Mouse (Mus musculus) thymus, adult 2 months (tissue): Measurements from ENCODE around the gene Nkx1-1. TPM values are rescaled to one million over a fixed set of nuclear protein-coding genes. Genes with fewer than 3 reads are reported as not detected.

ENCODE experiments used
- DNase-seq: peaks from one replicate; pipeline ENCODE4 v3.0.0; 2021
- H3K27ac ChIP-seq: fragments of 200-500 bp; 2 replicates; pipeline ENCODE4 v1.5.1; 2012; ENCODE audit warnings: low read length, control low read depth; ENCODE audit not compliant: control insufficient read depth, insufficient read depth
- H3K27me3 ChIP-seq: fragments of 200-500 bp; 2 replicates; pipeline ENCODE4 v1.6.1; 2012; ENCODE audit warnings: mild to moderate bottlenecking, low read length, moderate library complexity, mixed read lengths; ENCODE audit not compliant: control insufficient read depth, insufficient read depth
- H3K36me3 ChIP-seq: fragments of 200-500 bp; 2 replicates; pipeline ENCODE4 v1.6.1; 2012; ENCODE audit warnings: mild to moderate bottlenecking, low read length, moderate library complexity; ENCODE audit not compliant: control insufficient read depth, insufficient read depth
- H3K4me1 ChIP-seq: fragments of 200-500 bp; replicated peaks from 2 replicates; pipeline ENCODE4 v1.6.1; 2012; ENCODE audit warnings: low read length; ENCODE audit not compliant: control insufficient read depth, insufficient read depth
- H3K4me3 ChIP-seq: fragments of 200-500 bp; 2 replicates; pipeline ENCODE4 v1.5.1; 2012; ENCODE audit warnings: mild to moderate bottlenecking, low read length, control low read depth, moderate library complexity; ENCODE audit not compliant: control insufficient read depth, insufficient read depth
- CTCF ChIP-seq: fragments of 200-500 bp; IDR thresholded peaks from 2 replicates; pipeline ENCODE4 v1.5.1; 2012; ENCODE audit warnings: mild to moderate bottlenecking, control low read depth, low read length, moderate library complexity, borderline replicate concordance; ENCODE audit not compliant: control insufficient read depth, poor library complexity, insufficient read depth; ENCODE audit errors: extremely low read depth
- POLR2A ChIP-seq: fragments of 200-500 bp; IDR thresholded peaks from 2 replicates; pipeline ENCODE4 v1.6.1; 2012; ENCODE audit warnings: mild to moderate bottlenecking, low read length, control low read depth, moderate library complexity; ENCODE audit not compliant: control insufficient read depth, poor library complexity, insufficient read depth; ENCODE audit errors: extremely low read depth
- WGBS: fragments of 180-500 bp; shearing (Covaris S2); methylation state at CpG from one replicate; pipeline ENCODE4 v1.1.7; 2018; 5-methylcytosine and 5-hydroxymethylcytosine counted together
- polyA plus RNA-seq: library from polyadenylated mRNA; depleted of rRNA; stranded (reverse); fragments of >200 nt; gene quantifications from 2 replicates; pipeline ENCODE4 v1.2.3, GENCODE M21; 2012; rRNA removed

Nkx1-1 gene
- polyA plus RNA-seq: 0.10 TPM in 1 of 2 replicates, not detected in the other

DNA sequence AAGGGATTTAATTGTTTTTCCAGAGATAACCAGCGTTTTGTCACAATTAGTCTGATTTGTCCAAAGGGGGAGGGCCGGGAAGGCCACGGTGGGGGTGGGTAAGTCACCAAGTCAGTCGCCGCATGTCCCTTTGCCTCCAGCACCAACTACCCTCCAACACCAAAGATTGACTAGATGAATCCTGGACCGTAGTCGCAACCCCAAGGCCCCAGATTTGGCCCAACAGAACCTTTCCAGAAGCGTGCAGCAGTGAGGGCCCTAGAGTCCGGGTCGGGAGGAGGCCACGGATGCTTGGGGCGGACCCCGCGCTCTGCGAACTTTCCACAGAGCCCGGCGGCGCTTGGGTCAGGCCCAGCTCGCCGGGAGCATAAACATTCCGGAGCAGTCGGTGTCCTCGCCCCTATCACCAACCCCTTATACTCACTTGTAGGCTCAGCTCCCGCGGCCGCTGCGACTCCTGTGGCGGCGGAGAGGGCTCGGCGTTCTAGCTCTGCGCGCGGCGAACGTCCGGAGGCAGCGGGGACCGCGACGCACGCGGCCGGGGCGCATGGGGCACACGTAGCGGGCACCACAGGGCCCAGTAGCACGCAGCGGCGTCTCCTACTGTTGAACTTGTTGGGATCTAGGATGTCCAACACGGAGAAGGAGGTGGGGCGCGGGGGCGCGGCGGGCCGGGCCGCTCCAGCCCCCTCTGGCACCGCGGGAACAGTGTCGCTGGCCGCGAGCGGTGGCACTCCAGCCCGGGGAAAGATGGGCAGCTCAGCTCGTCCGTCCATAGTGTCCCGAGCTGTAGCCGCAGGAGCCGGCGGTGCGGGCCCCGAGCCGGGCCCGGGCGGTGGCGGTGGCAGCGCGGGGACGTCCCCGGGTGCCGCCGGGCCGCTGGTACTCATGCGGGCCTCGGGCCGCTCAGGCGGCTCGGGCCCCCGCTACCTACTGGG lies at the start of gene Nkx1-1:
Gene Nkx1-1, minus strand, starts transcription at position 776 of the 938 bp plus-strand sequence.
- no peak for DNase-seq
- Histone ChIP-seq H3K36me3 (no peaks in the 10 kb centered on the region), H3K27ac (no peak within 1 kb of the TSS), H3K4me3 (no peak within 1 kb of the TSS), H3K4me1 (peaks cover 4% of the 10 kb centered on the region), H3K27me3 (peaks cover 26% of the 10 kb centered on the region)
- 3% methylated on average over 90 of the region's 90 CpGs for WGBS
- TF ChIP-seq CTCF (no peak), POLR2A (no peak)

DNA sequence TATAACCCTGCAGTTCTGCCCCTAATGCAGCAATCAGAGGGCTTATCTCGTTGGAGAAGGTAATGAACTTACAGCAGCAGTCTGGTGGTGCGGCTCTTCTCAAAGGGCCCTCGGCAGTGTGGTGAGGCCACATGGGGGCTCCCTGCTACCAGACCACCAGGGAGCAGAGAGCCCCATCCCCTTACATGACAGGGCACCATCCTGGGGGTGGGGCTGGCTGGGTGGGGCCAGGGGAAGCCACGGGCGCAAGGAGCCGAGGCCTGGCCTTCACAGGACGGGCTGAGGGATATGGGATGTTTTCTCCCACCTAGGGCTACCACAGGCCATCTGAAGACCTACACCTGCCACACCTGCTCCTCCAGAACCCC lies 47.5 kb upstream of the Nkx1-1 start:
- WGBS: 59% methylated on average over 7 of the region's 7 CpGs
- no peak for TF ChIP-seq CTCF
- H3K27ac ChIP-seq: no peak overlapping the region
- no peak for DNase-seq
- H3K4me1 ChIP-seq: no peaks in the 10 kb centered on the region
- H3K27me3 ChIP-seq: no peaks in the 10 kb centered on the region
- no peak overlapping the region for H3K4me3 ChIP-seq
- H3K36me3 ChIP-seq: no peaks in the 10 kb centered on the region

DNA sequence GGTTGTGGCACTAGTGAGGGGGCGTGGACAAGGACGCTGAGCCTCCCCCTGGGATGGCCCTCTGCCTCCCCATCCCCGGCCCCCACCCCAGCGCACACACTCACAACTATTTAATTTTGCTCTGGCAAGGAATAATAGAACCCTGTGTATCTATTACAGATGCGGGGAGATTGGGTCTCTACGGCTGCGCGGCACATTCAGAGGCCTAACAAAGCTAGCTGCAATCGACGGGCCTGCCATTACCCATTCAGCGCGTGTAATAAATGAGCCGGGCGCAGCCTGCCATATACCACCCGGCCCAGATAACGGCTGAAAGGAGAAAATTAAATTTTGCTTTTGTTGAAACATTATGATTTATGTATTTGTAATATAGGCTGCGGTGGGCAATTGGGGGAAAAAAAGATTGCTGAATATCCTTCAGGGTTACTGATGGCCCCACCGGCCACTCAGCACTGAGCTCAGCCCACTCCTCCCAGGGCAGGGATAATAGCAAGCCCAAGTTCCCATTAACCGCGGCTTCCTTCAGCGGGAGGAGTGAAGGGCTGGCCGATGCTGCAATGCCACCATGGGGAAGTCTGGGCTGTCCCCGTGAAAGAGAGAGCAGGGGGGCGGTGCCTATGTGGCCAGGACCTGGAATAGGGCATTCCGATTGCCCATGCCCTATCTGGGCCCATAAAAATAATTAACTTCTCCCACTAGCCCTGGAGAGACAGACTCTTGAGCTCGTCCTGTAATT lies 47.0 kb upstream of the Nkx1-1 start:
- 69% methylated on average over 26 of the region's 26 CpGs for WGBS
- H3K27me3 ChIP-seq: no peaks in the 10 kb centered on the region
- TF ChIP-seq CTCF: no peak
- no peak for TF ChIP-seq POLR2A
- H3K36me3 ChIP-seq: no peaks in the 10 kb centered on the region
- no peak overlapping the region for H3K4me3 ChIP-seq
- H3K4me1 ChIP-seq: no peaks in the 10 kb centered on the region
- DNase-seq: no peak
- no peak overlapping the region for H3K27ac ChIP-seq

DNA sequence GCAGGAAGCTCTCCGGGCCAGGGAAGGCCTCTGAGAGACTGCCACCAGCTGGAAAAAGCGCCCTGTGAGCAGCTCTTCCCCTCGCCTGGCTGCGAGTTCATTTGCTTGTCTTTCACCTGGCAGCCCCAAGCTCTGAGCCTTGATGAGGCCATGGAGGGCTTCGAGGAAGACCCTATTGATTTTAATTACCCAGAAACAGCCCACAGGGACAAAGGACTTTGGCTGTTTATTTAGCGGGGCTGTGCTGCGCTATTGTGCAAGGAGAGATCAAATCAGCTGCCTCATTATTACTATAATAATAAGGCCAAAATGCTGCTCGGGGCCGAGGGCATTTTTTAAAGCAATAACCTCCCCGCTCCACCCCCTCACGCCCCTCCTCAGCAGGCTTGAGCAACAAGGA lies 31.7 kb upstream of the Nkx1-1 start:
- no peak for TF ChIP-seq POLR2A
- no peak for TF ChIP-seq CTCF
- no peaks in the 10 kb centered on the region for H3K36me3 ChIP-seq
- H3K4me1 ChIP-seq: no peaks in the 10 kb centered on the region
- WGBS: 80% methylated on average over 11 of the region's 11 CpGs
- no peak overlapping the region for H3K4me3 ChIP-seq
- DNase-seq: no peak
- no peaks in the 10 kb centered on the region for H3K27me3 ChIP-seq
- H3K27ac ChIP-seq: no peak overlapping the region

DNA sequence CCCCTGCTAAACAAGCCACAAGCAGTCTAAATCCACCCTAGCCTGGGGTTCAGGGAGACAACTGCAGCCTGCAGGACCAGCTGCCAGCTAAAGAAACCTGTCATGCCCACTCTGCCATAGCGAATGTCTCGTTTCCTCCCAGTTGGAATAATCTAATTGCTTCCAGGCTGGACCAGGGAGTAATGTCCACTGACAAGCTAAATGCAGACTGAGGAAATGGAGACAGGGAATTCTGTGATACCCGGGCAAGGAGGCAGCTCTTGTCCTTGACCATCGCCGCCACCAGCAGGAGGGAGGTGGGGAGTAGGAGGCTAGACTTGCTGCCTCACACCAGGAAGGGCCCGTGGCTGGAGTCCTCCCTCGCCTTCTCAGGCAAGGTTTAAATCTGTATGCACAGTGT lies 30.6 kb upstream of the Nkx1-1 start:
- H3K27ac ChIP-seq: no peak overlapping the region
- no peaks in the 10 kb centered on the region for H3K27me3 ChIP-seq
- H3K36me3 ChIP-seq: no peaks in the 10 kb centered on the region
- WGBS: 81% methylated on average over 7 of the region's 7 CpGs
- TF ChIP-seq POLR2A (no peak), CTCF (no peak)
- H3K4me1 ChIP-seq: no peaks in the 10 kb centered on the region
- DNase-seq: no peak
- no peak overlapping the region for H3K4me3 ChIP-seq

DNA sequence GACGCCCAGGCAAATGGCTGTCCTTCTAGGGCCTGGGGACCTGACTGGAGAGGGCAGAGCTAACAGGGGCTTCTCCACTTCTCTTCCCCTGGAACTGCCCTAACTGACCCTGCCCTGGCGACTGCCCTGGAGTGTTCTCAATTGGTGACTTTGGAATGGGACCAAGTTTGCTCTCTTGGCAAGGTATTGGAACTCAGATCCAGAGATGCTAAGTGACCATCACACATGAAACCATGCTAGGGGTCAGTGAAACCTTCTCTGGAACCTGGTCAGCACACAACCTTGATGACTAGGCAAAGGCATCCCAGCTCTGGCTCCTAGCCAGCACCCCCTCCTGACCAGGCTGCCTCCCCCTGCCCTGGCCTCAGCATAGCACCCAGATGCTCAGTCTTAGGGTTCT lies 25.3 kb upstream of the Nkx1-1 start:
- H3K4me3 ChIP-seq: no peak overlapping the region
- no peak for DNase-seq
- no peaks in the 10 kb centered on the region for H3K36me3 ChIP-seq
- no peak for TF ChIP-seq CTCF
- TF ChIP-seq POLR2A: no peak
- H3K27me3 ChIP-seq: no peaks in the 10 kb centered on the region
- peaks cover 5% of the 10 kb centered on the region; the same call in 1 of the 2 replicates for H3K4me1 ChIP-seq
- 83% methylated on average over 2 of the region's 2 CpGs for WGBS
- no peak overlapping the region for H3K27ac ChIP-seq
